Mouse (Mus musculus) megakaryocyte progenitor cell, adult 5-6 weeks (primary cell): ENCODE data around the gene Cbfa2t3. TPM values are rescaled to one million over a fixed set of nuclear protein-coding genes. Genes with fewer than 3 reads are reported as not detected.

Experiments
- ATAC-seq: replicated peaks from 2 replicates; pipeline ENCODE4 v1.8.0; 2016; ENCODE audit warnings: mild to moderate bottlenecking, moderate TSS enrichment, inconsistent platforms; ENCODE audit not compliant: poor library complexity
- total RNA-seq, 2 experiments: library from RNA; stranded (forward) in 1 of 2; stranded (reverse) in 1 of 2; fragments of 157-497, 149-512 nt in 1 of 2; fragments of 200-1000 nt in 1 of 2; gene quantifications; 2 replicates each; pipeline versions ENCODE4 v1.2.3 to v1.2.4; 2015 to 2017

The Cbfa2t3 gene
- total RNA-seq, 2 experiments from 2014 or later, result 11.8 to 20.7 TPM

DNA sequence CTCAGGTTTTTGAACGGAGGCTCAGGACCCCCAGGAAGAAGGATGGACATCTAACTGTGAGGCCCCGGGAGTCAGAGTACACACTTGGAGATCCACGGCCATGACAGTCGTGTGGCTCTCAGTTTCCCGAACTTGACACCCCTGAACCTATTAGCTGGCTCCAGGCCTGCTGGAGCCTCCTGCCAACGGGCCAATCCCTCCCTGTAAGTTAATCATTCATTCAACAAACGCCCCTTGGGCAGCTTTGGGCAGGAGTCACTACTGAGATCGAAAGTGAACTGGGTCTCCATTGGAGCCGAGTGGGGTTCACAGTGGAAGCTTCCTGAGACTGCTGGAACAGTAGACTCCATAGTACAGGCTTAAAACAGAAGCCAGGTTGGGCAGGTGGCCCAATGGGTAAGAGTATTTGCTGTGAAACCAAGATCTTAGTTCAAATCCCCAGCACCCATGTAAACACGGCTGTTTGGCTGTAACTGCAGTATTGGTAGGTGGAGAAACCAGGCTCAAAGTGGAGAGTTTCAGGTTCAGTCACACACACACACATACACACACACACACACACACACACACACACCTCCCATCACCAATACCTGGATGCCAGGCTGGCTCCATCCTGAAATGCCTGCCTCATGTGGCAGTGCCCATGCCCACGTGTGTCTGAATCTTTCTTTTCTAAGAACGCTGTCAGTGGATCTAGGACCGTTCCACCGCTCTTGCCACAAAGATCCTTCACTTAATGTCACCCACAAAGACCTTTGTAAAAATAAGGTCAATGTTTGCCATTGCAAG lies 20.0 kb upstream of the Cbfa2t3 start:
- ATAC-seq, result no peak

DNA sequence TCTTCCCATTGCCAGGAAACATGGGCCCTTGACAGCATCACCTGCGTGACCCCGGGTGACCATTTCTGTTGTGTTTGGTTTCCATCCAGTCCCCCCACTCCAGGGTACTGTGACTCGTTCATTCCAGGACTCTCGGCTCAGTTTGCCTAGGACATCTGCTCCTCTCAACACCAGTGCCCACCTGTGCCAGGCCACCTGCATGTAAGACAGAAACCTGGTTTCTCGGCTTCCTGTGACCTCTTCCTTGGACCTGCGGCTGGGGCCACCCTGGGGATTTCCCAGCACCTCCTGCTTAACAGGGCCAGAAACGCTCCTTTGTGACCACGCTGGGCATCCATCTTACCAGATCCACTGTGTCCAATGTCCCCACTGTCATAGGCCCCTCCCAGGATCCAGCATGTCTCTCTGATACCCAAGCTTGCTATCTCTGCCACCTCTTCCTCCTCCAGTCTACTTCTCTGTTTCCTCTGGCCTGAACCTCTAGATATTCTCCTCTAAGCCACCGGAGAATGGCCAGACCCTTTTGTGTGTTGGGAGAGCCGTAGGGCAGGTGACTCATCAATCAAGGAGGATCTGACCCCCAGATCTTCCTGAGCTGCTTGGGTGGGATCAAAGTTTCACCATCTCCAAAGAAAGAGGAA lies 19.1 kb upstream of the Cbfa2t3 start:
- ATAC-seq, result no peak

DNA sequence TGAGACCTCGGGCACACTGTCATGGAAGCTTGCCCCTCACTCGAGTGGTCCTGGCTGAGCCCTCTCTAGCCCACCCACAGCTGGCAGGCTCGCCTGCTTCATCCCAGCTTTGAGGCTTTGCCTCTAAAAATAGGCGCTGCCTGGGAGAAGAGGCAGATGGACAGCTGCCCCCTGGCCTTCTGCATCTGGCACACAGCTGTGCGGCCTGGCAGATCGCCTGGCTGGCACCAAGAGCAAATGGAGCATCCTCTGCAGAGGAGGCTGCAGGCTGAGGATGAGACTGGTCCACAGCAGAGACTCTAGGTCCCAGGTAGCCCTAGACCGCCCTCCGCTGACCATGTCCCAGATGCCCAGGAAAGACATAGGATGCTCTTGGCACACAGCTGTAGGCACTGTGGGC lies 17.7 kb upstream of the Cbfa2t3 start:
- ATAC-seq, result no peak

DNA sequence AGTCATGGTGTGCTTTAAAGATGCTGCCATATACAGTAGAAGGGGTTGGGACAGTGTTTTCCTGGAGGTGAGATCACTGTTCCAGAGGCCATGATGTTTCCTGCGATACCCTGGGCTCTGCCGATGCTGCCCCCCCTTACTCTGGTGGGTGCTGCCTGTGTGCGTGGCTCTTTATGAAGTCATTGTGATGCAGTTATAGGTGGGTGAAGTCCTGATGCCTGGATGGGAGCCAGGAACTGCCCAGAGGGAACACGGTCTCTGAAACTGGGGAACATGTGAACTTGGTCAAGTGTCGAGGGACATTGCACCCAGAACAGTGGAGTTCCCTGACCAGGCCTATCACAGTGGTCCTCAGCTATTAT lies 14.2 kb upstream of the Cbfa2t3 start:
- no peak for ATAC-seq

DNA sequence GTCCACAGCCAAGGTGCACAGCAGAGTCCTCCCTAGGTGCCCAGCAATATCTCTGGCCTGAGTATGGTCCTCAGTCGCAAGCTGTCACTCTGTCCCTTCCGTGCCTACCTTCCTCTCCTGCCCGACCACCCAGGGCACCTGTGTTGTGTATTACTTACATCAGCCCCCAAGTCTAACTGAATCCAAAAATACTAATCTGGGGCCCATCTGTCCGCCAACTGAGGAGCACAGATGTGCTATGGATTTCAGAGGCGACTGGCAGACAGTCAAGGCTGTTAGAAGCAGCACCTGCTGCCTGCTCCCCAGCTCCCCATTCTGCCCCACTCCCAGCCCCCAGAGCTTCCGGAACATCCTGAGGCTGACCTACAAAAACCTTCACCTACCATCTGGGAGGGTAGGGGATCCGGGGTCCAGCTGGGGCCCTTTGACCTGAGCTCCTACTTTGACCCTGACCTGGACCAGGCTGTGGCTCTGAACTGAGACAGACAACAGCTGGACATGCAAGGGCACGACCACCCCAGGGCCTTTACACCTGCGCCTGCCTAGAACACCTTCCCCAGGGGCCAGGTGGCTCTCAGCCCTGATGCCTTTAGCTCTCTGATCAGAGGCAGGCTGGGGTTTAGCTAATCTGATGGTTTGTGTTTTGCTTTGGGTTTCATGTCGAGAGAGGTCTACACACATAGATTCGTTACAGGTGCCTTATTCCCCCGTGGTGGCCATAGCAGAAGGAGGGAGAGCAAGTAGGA lies 13.7 kb upstream of the Cbfa2t3 start:
- peak; percentile 25 for ATAC-seq

DNA sequence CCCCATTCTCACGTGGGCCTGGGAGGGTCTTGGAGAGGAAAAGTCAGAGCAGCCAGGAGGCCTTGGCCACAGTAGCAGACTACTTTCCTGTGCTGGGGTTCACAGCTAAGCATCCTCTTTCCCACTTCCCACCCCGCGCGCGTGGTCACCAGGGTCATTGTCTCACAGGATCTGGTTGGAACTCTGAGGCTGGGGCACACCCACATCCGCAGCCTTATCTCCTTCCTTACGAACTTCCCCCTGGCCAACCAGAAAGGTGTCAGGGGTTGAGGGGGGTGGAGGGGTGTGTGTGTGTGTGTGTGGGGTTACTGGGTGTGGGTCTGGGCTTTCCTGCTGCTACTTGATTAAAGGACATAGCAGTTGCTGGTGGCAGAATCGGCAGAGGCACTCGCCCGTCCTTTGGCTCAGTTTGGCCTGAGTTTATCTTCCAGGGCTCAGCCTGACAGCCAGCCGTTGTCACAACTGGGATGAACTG lies 13.0 kb upstream of the Cbfa2t3 start:
- ATAC-seq, result peak; percentile 77

DNA sequence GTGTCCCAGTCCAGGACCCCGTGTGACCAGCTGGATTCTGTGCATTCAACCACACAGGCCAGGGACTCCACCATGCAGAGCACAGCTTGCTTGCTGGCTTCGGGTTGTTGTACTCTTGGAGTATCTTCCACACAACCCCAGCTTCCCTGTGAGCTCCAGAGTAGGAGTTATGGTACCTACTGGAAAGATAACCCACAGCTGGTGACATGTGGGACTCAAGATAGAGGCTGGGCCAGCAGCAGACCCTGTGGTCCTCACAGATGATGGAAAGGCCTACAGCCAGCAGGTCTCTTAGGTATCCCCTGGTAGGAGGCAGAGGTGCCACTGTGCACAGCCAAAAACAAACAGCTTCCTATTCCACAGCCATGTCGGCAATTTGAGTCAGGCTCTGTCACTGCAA lies 12.6 kb upstream of the Cbfa2t3 start:
- ATAC-seq, result peak; percentile 7; the same call in 1 of the 2 replicates

DNA sequence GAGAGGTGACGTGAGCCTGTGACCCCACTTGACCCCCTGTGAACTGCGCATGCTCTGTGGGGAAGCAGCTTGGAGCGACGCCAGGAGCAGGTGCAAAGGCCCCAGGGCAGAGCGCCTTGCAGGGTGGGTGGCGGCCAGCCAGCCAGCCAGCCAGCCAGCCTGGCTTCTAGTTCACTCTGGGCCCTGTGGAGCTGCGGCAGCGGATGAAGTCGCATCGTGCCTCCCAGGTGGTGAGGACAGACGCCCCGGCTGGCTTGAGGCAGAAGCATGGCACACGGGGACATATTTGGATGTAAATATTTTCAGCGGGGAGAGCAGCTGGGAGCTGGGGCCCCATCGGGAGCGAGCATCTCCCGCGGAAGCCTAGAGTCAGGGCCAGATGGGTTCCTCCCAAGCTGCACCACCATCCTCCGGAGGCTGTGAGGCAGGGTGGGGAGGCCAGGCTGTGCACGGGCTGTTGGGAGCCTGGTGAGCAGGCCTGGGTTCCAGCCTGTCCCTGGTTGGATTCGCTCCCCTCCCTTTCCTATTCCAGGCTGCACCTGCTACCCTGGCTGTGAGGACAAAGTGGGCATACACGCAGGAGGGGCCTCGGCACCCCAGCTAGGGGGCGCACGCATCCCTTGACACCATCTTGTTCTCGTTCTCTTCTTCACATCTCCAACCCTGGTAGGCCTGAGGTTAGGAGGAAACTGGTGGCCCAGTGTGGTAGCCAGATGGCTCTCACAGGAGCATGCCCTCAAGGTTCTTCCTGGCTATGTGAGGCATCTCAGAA lies 10.6 kb upstream of the Cbfa2t3 start:
- ATAC-seq, result no peak

DNA sequence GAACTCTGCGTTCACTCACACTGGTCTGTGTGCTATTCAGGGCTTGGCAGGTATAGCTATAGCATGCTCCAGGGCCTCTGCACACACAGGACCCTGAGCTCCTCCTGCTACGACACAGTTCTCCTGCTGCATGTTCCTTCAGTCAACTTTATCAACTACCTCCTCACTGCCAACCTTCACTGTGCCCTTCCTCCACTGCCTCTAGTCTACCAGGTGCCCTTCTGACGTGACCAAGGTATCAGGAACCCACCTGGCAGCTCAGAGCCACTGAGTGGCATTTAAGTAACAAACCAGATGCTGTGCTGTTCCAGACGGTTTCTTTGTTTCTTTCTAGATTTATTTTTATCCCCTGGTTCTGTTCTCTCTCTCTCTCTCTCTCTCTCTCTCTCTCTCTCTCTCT lies 8.3 kb upstream of the Cbfa2t3 start:
- ATAC-seq, result no peak

DNA sequence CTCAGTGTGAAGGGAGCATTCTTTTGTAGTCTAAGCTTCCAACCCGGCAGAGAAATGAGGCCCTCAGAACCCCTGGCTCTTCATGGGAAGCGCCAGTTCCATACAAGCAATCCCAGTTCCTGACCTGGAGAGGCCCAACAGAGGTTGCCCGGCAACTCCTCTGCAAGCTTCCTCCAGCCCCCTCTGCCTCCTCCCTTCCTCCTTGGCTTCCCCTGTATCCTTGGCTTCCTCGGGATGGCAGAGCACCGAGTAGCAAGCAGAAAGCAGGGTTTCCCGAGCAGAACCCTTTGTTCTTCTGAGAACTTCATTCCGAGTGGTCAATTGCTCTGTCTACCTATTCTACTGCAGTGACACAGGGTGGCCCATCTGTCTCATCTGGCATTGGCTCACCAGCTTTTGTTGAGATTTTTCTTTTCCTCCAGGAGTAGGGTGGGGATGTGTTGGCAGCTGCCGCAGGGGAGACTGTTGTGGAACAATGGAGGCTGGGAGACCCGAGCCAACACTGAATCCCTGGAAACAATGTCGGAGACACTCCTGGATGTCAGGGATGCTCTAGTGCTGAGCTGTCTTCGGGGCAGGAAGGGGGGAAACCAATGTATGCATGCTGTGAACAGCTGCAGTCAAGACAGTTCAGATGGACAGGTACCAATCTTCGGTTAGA lies 7.1 kb upstream of the Cbfa2t3 start:
- ATAC-seq, result no peak

DNA sequence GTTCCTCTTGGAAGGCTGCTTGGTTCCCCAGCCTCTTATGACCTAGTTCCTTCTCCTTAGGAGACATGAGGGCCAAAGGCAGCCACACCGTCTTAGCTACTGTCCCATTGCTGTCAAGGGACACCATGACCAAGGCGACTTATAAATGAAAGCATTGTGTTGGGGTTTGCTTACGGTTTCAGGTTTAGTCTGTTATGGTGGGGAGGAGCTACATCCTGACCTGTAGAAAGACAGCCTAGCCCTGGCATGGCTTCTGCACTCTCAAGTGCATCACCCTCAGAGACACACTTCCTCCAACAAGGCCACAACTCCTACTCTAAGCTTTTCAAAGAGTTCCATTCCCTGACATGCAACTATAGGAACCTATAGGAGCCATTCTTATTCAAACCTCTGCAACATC lies 5.7 kb upstream of the Cbfa2t3 start:
- no peak for ATAC-seq

DNA sequence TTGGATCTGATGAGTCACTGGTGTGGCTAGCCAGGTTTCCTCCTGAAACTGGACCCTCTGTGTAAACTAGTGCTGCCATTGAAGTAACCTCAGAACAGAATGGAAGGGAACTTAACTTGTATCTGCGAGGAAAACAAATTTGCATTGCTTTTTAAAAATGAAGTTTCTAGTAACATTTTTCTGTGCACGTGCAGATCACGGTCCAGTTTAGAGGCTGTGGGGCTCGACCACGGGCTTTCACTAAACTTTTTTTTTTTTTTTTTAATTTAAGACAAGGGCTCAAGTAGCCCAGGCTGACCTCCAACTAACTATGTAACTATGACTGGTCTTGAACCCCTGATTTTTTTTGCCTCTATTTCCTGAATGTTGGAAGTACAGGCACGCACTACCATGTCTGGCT lies 4.0 kb upstream of the Cbfa2t3 start:
- no peak for ATAC-seq

DNA sequence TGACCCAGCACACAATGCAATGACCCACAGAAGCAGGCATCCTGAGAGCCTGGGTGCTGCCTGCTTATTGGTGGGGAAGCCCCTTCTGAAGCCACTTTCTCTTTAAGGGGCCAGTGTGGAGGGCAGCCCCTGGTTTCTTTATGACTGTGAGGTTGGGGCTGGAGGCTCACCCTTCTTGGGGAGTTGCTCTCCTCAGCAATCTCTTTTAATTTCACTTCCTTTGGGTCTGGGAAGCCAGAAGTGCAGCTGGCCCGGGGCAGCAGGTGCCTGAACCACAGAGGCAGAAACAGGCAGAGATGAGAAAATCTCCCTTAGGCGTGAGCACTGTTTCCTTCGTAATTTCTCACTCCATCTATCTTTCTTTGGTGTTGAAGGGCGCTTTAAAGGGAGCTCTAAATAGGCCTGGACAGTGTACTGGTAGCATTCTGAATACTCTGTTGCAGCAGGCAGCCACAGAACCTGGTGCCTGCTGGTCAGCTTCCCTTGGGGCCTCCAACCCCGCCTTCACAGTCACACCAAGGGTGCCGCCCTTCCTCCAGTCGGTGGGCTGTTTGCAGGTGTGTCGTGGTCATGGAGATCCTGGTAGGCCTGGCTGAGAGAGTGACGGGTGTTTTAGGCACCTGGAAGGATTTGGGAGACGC lies 3.5 kb upstream of the Cbfa2t3 start:
- ATAC-seq, result peak; percentile 3; the same call in 1 of the 2 replicates

DNA sequence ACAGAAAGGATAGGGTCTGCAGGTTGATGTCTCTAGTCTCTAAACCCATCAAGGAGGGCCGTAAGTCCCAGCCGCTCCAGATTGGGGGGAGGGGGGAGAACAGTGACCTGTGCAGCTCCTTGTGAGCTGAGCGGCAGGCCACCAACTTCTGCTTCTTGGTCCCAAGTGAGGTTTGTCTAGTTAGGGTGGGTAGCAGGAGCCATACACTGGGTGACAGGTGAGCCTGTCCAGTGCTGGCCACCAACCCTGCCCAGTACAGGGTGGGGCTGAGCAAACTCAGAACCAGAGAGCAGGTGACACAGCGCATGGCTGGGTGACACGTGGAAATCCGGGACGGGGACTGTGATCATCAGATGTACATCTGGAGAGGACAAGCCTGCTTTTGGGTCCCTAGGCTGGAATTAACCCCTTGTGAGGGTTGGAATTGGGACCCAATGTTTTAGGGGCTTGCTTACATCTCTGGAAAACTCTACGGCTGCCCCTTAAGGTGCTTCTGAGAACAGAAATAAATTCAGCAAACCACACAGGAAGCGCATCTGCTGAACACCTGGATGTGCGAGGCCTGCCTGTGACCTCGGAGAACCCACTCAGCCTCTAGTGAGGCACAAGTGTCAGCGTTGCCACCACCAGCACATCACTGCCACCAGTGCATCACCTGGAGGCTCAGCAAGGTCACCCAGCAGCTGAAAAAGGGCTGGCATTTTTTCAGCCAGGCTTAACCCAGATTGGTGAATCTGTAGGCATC lies 2.7 kb upstream of the Cbfa2t3 start:
- ATAC-seq, result no peak

DNA sequence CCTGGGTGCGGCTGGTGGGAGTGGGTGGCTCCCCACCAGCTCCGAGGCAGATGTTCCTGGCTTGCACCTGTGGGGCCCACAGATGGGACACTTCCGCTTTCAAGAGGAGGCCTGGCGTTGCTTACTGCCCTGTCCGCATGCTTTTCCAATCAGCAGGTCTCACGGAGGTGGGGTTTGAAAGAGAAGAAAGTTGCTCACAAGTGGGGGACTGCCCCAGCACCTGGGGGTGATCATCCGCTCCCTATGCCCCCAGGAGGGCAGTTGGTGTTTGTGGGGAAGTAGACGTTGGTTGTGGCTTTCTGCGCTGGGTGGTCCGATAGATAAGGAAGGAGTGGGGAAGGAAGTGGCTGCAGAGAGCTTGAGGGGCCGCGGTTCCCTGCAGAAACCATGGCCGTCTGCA lies 1.7 kb upstream of the Cbfa2t3 start:
- ATAC-seq, result peak; percentile 58

DNA sequence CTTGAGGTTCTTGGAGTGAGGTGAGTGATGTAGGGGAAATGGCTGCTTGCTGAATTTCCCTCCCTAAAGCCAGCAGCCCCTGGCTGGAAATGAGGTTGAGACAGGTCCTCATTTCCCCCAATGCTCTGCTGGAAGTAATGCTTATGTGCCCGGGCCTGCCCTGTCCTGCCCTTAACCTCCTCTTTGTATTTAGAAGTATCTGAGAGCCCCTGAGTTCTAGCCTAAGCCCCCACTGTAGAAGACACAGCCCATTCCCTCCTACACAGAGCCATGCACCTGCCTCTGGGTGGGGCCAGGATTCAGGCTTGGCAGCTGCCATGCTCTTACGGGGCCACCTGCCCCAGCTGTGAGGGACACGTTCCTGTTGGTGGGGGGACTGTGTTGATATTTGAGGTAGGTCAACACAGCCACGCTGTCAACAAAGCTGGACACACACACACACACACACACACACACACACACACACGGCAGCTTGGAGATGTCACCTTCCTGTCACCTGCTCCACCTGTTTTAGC lies 598 bp downstream of the Cbfa2t3 start:
- no peak for ATAC-seq

DNA sequence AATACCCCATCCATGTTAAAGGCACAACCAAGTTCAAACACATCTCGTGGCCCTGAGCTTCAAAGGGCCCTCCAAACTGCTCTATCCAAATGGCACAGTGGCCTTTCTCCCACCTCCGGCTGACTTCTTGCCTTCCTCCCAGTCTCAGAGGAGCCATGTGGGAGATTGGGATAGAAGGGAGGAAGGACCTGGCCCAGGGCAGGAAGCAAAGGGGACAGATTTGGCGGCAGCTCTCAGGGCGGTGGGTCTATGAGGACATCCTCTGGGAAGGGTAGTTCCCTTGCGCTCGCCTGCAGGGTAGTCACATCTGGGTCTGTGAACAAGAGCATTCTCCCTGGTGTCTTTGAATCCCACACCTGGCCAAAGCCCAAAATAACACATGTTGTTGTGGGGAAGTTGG lies 1.3 kb downstream of the Cbfa2t3 start:
- no peak for ATAC-seq

DNA sequence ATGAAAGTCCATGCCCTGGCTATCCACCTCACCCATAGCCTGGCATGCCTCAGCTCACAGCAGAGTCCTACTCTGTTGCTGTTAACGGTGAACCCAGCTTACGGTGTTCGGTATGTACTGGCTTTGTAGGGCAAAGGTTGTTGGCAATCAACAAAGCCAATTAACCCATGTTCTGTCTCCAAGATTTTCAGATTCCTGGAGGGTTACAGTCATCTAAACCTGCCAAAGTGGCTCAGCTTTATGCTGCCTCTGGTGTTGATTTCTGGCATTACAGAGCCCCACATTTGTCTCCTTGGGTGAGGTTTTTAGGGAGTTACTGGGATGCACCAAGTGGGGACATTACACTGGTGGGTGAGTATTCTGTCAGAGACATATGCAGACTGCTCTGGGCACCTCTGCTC lies 1.7 kb downstream of the Cbfa2t3 start:
- ATAC-seq, result 0 out of 2 replicates have a peak, but pooled peaks have one; percentile 12

DNA sequence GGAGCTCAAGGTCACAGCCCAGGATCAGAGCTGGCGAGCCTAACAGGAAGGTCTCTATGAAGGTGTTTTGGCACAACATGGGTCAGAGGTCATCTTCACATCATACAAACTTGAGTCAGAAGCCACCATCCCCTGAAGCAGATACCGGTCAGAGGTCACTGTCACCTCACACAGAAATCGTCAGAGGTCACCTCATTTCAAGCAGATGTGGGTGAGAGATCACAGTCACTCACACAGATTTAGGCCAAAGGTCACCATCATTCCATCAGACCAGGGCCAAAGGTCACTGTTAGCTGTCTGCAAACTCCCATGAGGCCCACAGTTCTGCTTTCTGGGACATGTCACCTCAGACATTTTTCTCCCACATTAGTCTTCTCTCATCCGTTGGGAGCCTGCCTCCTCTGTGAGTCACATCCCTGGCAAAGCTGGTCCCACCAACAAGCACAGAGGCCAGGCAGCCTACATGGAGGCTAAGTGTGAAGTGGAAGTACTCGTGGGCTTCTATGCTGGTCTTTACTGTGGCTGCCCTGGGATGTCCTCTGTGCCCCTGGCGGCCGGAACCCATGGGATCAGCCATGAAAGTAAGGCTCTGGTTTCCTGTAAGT lies 3.4 kb downstream of the Cbfa2t3 start:
- no peak for ATAC-seq
